Mouse (Mus musculus): ENCODE data around the gene Ica1. TPM values are rescaled to one million over a fixed set of nuclear protein-coding genes. Genes with fewer than 3 reads are reported as not detected.

Ica1 gene
- total RNA-seq, 4 experiments from 2014 or later = 8.5 to 11.6 (median 10.6) TPM

- no peak for DNase-seq (ENCODE audit: low spot score)
These were observed 130.6 kb downstream of the Ica1 start for GRCm38 (mm10) chr6:8647513-8648184.

GRCm38 (mm10) chr6:8645708-8646107, 132.6 kb downstream of the Ica1 start:
- no peak for DNase-seq (ENCODE audit: low spot score)

- no peak for DNase-seq (ENCODE audit: low spot score)
These were observed 133.6 kb downstream of the Ica1 start for GRCm38 (mm10) chr6:8644703-8645102.

GRCm38 (mm10) chr6:8640863-8641262, 137.4 kb downstream of the Ica1 start:
- no peak for DNase-seq (ENCODE audit: low spot score)

GRCm38 (mm10) chr6:8639526-8639925, 138.8 kb downstream of the Ica1 start:
- DNase-seq (ENCODE audit: low spot score) = no peak

- DNase-seq (ENCODE audit: low spot score) = no peak
These were observed 139.4 kb downstream of the Ica1 start for GRCm38 (mm10) chr6:8638899-8639298.

GRCm38 (mm10) chr6:8638122-8638521, 140.2 kb downstream of the Ica1 start:
- DNase-seq (ENCODE audit: low spot score) = no peak

GRCm38 (mm10) chr6:8632701-8633100, 145.6 kb downstream of the Ica1 start:
- no peak for DNase-seq (ENCODE audit: low spot score)

GRCm38 (mm10) chr6:8631986-8632632, 146.2 kb downstream of the Ica1 start:
- no peak for DNase-seq (ENCODE audit: low spot score)

- no peak for DNase-seq (ENCODE audit: low spot score)
These were observed 146.9 kb downstream of the Ica1 start for GRCm38 (mm10) chr6:8631362-8631761.

GRCm38 (mm10) chr6:8630531-8630930, 147.8 kb downstream of the Ica1 start:
- no peak for DNase-seq (ENCODE audit: low spot score)

GRCm38 (mm10) chr6:8628715-8629267, 149.5 kb downstream of the Ica1 start:
- DNase-seq (ENCODE audit: low spot score) = no peak

GRCm38 (mm10) chr6:8628226-8628625, 150.1 kb downstream of the Ica1 start:
- DNase-seq (ENCODE audit: low spot score) = no peak

- no peak for DNase-seq (ENCODE audit: low spot score)
These were observed 155.2 kb downstream of the Ica1 start for GRCm38 (mm10) chr6:8623045-8623444.

- DNase-seq (ENCODE audit: low spot score) = no peak
These were observed 158.5 kb downstream of the Ica1 start for GRCm38 (mm10) chr6:8619582-8620350.

- DNase-seq (ENCODE audit: low spot score) = no peak
These were observed 160.9 kb downstream of the Ica1 start for GRCm38 (mm10) chr6:8617369-8617768.

GRCm38 (mm10) chr6:8591665-8592064, 186.6 kb downstream of the Ica1 start:
- peak; percentile 7 for DNase-seq (ENCODE audit: low spot score)

GRCm38 (mm10) chr6:8583892-8584291, 194.4 kb downstream of the Ica1 start:
- DNase-seq (ENCODE audit: low spot score) = no peak

- no peak for DNase-seq (ENCODE audit: low spot score)
These were observed 195.9 kb downstream of the Ica1 start for GRCm38 (mm10) chr6:8582377-8582776.

Data from heart, adult 8-10 months (tissue).